Mouse (Mus musculus) lung, postnatal 0 days (tissue): ENCODE data around the gene Bend4. TPM values are rescaled to one million over a fixed set of nuclear protein-coding genes. Genes with fewer than 3 reads are reported as not detected.

Experiments used
- ATAC-seq: fragments of 200-750 bp; cut with Nextera tagmentation; 2 replicates; pipeline ENCODE4 v1.8.0; 2017; ENCODE audit warnings: moderate library complexity
- DNase-seq: peaks from one replicate; pipeline ENCODE4 v3.0.0-alpha.2; 2016; ENCODE audit warnings: low spot score
- H3K27ac ChIP-seq: fragments of 300-500 bp; sonication (generic); 2 replicates; pipeline ENCODE4 v1.5.1; 2014; ENCODE audit warnings: antibody characterized with exemption, mild to moderate bottlenecking, low read length, mixed read lengths
- H3K27me3 ChIP-seq: fragments of 300-500 bp; sonication (generic); replicated peaks from 2 replicates; pipeline ENCODE4 v1.6.1; 2014; ENCODE audit warnings: low read length, mixed read lengths; ENCODE audit not compliant: insufficient read depth
- H3K36me3 ChIP-seq: fragments of 300-500 bp; sonication (generic); 2 replicates; pipeline ENCODE4 v1.6.1; 2014; ENCODE audit warnings: low read length, mixed read lengths; ENCODE audit not compliant: insufficient read depth
- H3K4me1 ChIP-seq: fragments of 300-500 bp; sonication (generic); 2 replicates; pipeline ENCODE4 v1.6.1; 2014; ENCODE audit warnings: antibody characterized with exemption, low read depth, low read length, mixed read lengths; ENCODE audit not compliant: insufficient read depth
- H3K4me2 ChIP-seq: fragments of 300-500 bp; sonication (generic); replicated peaks from 2 replicates; pipeline ENCODE4 v1.6.1; 2014; ENCODE audit warnings: low read depth, mild to moderate bottlenecking, low read length, moderate library complexity, mixed read lengths
- H3K4me3 ChIP-seq: fragments of 300-500 bp; sonication (generic); 2 replicates; pipeline ENCODE4 v1.5.1; 2014; ENCODE audit warnings: low read depth, low read length
- H3K9ac ChIP-seq: fragments of 300-500 bp; sonication (generic); replicated peaks from 2 replicates; pipeline ENCODE4 v1.6.1; 2014; ENCODE audit warnings: low read depth, mild to moderate bottlenecking
- H3K9me3 ChIP-seq: fragments of 300-500 bp; sonication (generic); 2 replicates; pipeline ENCODE4 v1.6.1; 2016; ENCODE audit warnings: low read length, mixed read lengths
- CTCF ChIP-seq: IDR thresholded peaks from 2 replicates; pipeline ENCODE4 v1.5.1; 2016; ENCODE audit warnings: antibody characterized with exemption, mild to moderate bottlenecking
- EP300 ChIP-seq: IDR thresholded peaks from 2 replicates; pipeline ENCODE4 v1.6.1; 2016; ENCODE audit warnings: antibody characterized with exemption, mild to moderate bottlenecking, control low read depth
- WGBS: fragments of 180-500 bp; shearing (Covaris S2); extraction: QIAGEN DNeasy Blood & Tissue Kit; methylation state at CpG from one replicate; pipeline ENCODE4 v1.1.7; 2014; 5-methylcytosine and 5-hydroxymethylcytosine counted together
- polyA plus RNA-seq: library from polyadenylated mRNA; unstranded; fragments of >200 nt; fragmentation: Nextera tagmentation; extraction: Ambion mirVana; gene quantifications from 2 replicates; pipeline ENCODE4 v1.2.1, GENCODE M21; 2015

The Bend4 gene
- polyA plus RNA-seq, 1 experiment from 2014 or later: 3.5 TPM

- no peaks in the 10 kb centered on the region for H3K9me3 ChIP-seq
- H3K4me3 ChIP-seq: no peak overlapping the region
- no peak for ATAC-seq
- H3K9ac ChIP-seq: no peak overlapping the region
- WGBS: 59% methylated on average over 4 of the region's 4 CpGs
- no peaks in the 10 kb centered on the region for H3K36me3 ChIP-seq
- H3K4me1 ChIP-seq: no peaks in the 10 kb centered on the region
- no peak overlapping the region for H3K4me2 ChIP-seq
- TF ChIP-seq EP300 (no peak), CTCF (no peak)
- H3K27ac ChIP-seq: no peak overlapping the region
- no peak for DNase-seq
- H3K27me3 ChIP-seq: no peaks in the 10 kb centered on the region
Measured at GRCm38 (mm10) chr5:67462331-67462730, 34.2 kb upstream of the Bend4 start.

GRCm38 (mm10) chr5:67456841-67457240, 28.7 kb upstream of the Bend4 start:
- no peak for ATAC-seq
- no peak overlapping the region for H3K9ac ChIP-seq
- WGBS: 79% methylated on average over 4 of the region's 4 CpGs
- H3K9me3 ChIP-seq: no peaks in the 10 kb centered on the region
- H3K36me3 ChIP-seq: no peaks in the 10 kb centered on the region
- H3K27me3 ChIP-seq: no peaks in the 10 kb centered on the region
- no peak for TF ChIP-seq EP300
- no peak for TF ChIP-seq CTCF
- DNase-seq: no peak
- no peak overlapping the region for H3K27ac ChIP-seq
- no peak overlapping the region for H3K4me2 ChIP-seq
- no peaks in the 10 kb centered on the region for H3K4me1 ChIP-seq
- H3K4me3 ChIP-seq: no peak overlapping the region

GRCm38 (mm10) chr5:67454282-67454681, 26.2 kb upstream of the Bend4 start:
- H3K27me3 ChIP-seq: no peaks in the 10 kb centered on the region
- no peaks in the 10 kb centered on the region for H3K9me3 ChIP-seq
- no peak overlapping the region for H3K27ac ChIP-seq
- H3K36me3 ChIP-seq: no peaks in the 10 kb centered on the region
- H3K4me1 ChIP-seq: no peaks in the 10 kb centered on the region
- DNase-seq (no peak), ATAC-seq (no peak)
- TF ChIP-seq EP300 (no peak), CTCF (no peak)
- H3K4me3 ChIP-seq: no peak overlapping the region
- H3K9ac ChIP-seq: no peak overlapping the region
- H3K4me2 ChIP-seq: no peak overlapping the region
- 82% methylated on average over 1 of the region's 1 CpGs for WGBS

GRCm38 (mm10) chr5:67449957-67450630, 22.0 kb upstream of the Bend4 start:
- H3K9me3 ChIP-seq: no peaks in the 10 kb centered on the region
- no peak overlapping the region for H3K27ac ChIP-seq
- no peaks in the 10 kb centered on the region for H3K36me3 ChIP-seq
- ATAC-seq (no peak), DNase-seq (no peak)
- H3K4me2 ChIP-seq: no peak overlapping the region
- TF ChIP-seq CTCF (no peak), EP300 (no peak)
- H3K4me1 ChIP-seq: no peaks in the 10 kb centered on the region
- 76% methylated on average over 21 of the region's 21 CpGs for WGBS
- H3K27me3 ChIP-seq: no peaks in the 10 kb centered on the region
- H3K4me3 ChIP-seq: no peak overlapping the region
- H3K9ac ChIP-seq: no peak overlapping the region

- no peak for ATAC-seq
- H3K4me1 ChIP-seq: no peaks in the 10 kb centered on the region; the same call in 1 of the 2 replicates
- WGBS: 54% methylated on average over 2 of the region's 2 CpGs
- no peak overlapping the region for H3K4me3 ChIP-seq
- no peak overlapping the region for H3K4me2 ChIP-seq
- DNase-seq: no peak
- H3K9ac ChIP-seq: no peak overlapping the region
- TF ChIP-seq EP300 (no peak), CTCF (no peak)
- no peaks in the 10 kb centered on the region for H3K9me3 ChIP-seq
- H3K27ac ChIP-seq: no peak overlapping the region
- no peaks in the 10 kb centered on the region for H3K27me3 ChIP-seq
- no peaks in the 10 kb centered on the region for H3K36me3 ChIP-seq
Measured at GRCm38 (mm10) chr5:67446526-67446925, 18.4 kb upstream of the Bend4 start.

- WGBS: 21% methylated on average over 17 of the region's 17 CpGs
- DNase-seq (peak; percentile 18), ATAC-seq (peak; percentile 14; the same call in 1 of the 2 replicates)
Measured at GRCm38 (mm10) chr5:67444217-67445050, 16.3 kb upstream of the Bend4 start.

More at GRCm38 (mm10) chr5:67444217-67445050, 16.3 kb upstream of the Bend4 start:
- H3K27me3 ChIP-seq: no peaks in the 10 kb centered on the region
- no peaks in the 10 kb centered on the region; the same call in 1 of the 2 replicates for H3K4me1 ChIP-seq
- H3K36me3 ChIP-seq: no peaks in the 10 kb centered on the region
- H3K9me3 ChIP-seq: no peaks in the 10 kb centered on the region
- no peak overlapping the region for H3K27ac ChIP-seq
- H3K4me3 ChIP-seq: no peak overlapping the region
- H3K4me2 ChIP-seq: no peak overlapping the region
- H3K9ac ChIP-seq: no peak overlapping the region
- TF ChIP-seq EP300: no peak
- TF ChIP-seq CTCF: no peak
